Mouse (Mus musculus) heart, postnatal 0 days (tissue): Measurements from ENCODE around the gene Gm44965.

Experiments used
- CTCF ChIP-seq: IDR thresholded peaks from 2 replicates; pipeline ENCODE4 v1.5.1; 2016; ENCODE audit warnings: antibody characterized with exemption, control low read depth, low read depth
- EP300 ChIP-seq: IDR thresholded peaks from 2 replicates; pipeline ENCODE4 v1.6.1; 2016; ENCODE audit warnings: antibody characterized with exemption, low read depth

- no peak for TF ChIP-seq CTCF
- no peak for TF ChIP-seq EP300
These were observed 19.8 kb upstream of the Gm44965 start for GRCm38 (mm10) chr6:48573981-48574380.
